ENCODE assay signal across 9 mouse cellular contexts in the genomic region with DNA sequence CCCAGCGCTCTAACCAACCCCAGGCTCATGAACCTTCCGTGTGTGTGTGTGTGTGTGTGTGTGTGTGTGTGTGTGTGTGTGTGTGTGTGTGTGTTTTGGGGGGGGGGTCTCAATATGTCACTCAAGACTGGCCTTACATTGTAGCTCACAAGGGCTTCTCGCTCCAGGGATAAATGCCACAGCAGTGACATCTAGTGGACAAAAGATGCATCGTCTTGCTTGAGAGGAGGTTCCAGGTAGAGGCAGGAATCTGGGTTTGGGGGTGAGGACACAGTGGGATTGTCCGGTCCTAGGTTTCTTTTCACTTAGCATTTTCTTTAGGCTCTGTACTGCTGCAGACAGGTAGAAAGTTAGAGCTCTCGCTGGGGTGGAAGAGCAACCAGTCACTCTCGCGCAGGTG.
DNase-seq lines count a peak whose midpoint lies in the region; ATAC-seq and TF ChIP-seq lines count a peak whose summit lies in the region.
"Had no signal": no experiment of that assay in that cellular context is flagged by ENCODE, and none has a peak within 500 bp of the region (broad histone marks: within the 10 kb centered on the region; RNA-seq: fewer than 3 reads in every experiment).

No protein-coding gene starts in this region.

- H3K9me3 ChIP-seq in intestine, postnatal 0 days (ENCODE audit: control insufficient read depth) = no peaks in the 10 kb centered on the region
- H3K9me3 ChIP-seq in lung, postnatal 0 days (ENCODE audit: low read length) = no peaks in the 10 kb centered on the region
- H3K9me3 ChIP-seq: stomach, embryonic 15.5 days had no signal

- no peaks in the 10 kb centered on the region for H3K27me3 ChIP-seq in intestine, postnatal 0 days (replicated peaks; ENCODE audit: control insufficient read depth, insufficient read depth, low read length)
- H3K27me3 ChIP-seq in lung, postnatal 0 days (replicated peaks; ENCODE audit: insufficient read depth, low read length) = no peaks in the 10 kb centered on the region
- H3K27me3 ChIP-seq: stomach, embryonic 15.5 days had no signal

- TF ChIP-seq EP300 in lung, postnatal 0 days (IDR thresholded peaks at IDR 0.05) = no peak

- H3K9ac ChIP-seq in intestine, postnatal 0 days (ENCODE audit: low read depth, low read length) = no peak overlapping the region
- H3K9ac ChIP-seq in lung, postnatal 0 days (replicated peaks; ENCODE audit: low read depth) = no peak overlapping the region
- H3K9ac ChIP-seq: stomach, embryonic 15.5 days had no signal

- H3K27ac ChIP-seq in intestine, postnatal 0 days (ENCODE audit: low read depth, low read length) = no peak overlapping the region; the same call in 1 of the 2 replicates
- no peak overlapping the region for H3K27ac ChIP-seq in lung, postnatal 0 days (ENCODE audit: low read length)
- H3K27ac ChIP-seq: stomach, embryonic 15.5 days had no signal

- WGBS in intestine, postnatal 0 days = 24% methylated on average over 8 of the region's 8 CpGs
- WGBS in lung, postnatal 0 days = 16% methylated on average over 8 of the region's 8 CpGs

- peak; percentile 33 to 52 for DNase-seq in frontal cortex, postnatal 36 days (ENCODE audit: low spot score in 2 of 2)
- DNase-seq in thymus, postnatal 14 days = peak; percentile 8
- no peak for DNase-seq in thymus, postnatal 25 days
- DNase-seq in lung, postnatal 0 days (ENCODE audit: low spot score) = peak; percentile 44
- DNase-seq in yolk sac, embryonic 10.5 days (ENCODE audit: low spot score) = peak; percentile 44

- ATAC-seq in frontal cortex, adult (ENCODE audit: low TSS enrichment) = no peak
- peak; percentile 68 for ATAC-seq in common myeloid progenitor, adult 5-6 weeks (replicated peaks; ENCODE audit: low read depth, poor library complexity, severe bottlenecking)
- 0 out of 2 replicates have a peak, but pooled peaks have one; percentile 32 for ATAC-seq in intestine, postnatal 0 days
- ATAC-seq in lung, postnatal 0 days = no peak

- TF ChIP-seq CTCF in intestine, postnatal 0 days (IDR thresholded peaks at IDR 0.05; ENCODE audit: low read depth) = peak; percentile 82
- TF ChIP-seq CTCF in lung, postnatal 0 days (IDR thresholded peaks at IDR 0.05) = peak; percentile 86

- H3K4me2 ChIP-seq in intestine, postnatal 0 days (replicated peaks; ENCODE audit: low read depth) = no peak overlapping the region
- H3K4me2 ChIP-seq in lung, postnatal 0 days (replicated peaks; ENCODE audit: low read depth, low read length) = no peak overlapping the region
- H3K4me2 ChIP-seq: stomach, embryonic 15.5 days had no signal

- H3K4me1 ChIP-seq in intestine, postnatal 0 days (replicated peaks; ENCODE audit: control insufficient read depth, insufficient read depth, low read length) = no peaks in the 10 kb centered on the region
- no peaks in the 10 kb centered on the region for H3K4me1 ChIP-seq in lung, postnatal 0 days (ENCODE audit: insufficient read depth, low read depth, low read length)
- H3K4me1 ChIP-seq: stomach, embryonic 15.5 days had no signal

- H3K36me3 ChIP-seq in intestine, postnatal 0 days (ENCODE audit: control insufficient read depth, insufficient read depth) = no peaks in the 10 kb centered on the region
- H3K36me3 ChIP-seq in lung, postnatal 0 days (ENCODE audit: insufficient read depth, low read length) = no peaks in the 10 kb centered on the region
- H3K36me3 ChIP-seq: stomach, embryonic 15.5 days had no signal

- no peak overlapping the region for H3K4me3 ChIP-seq in intestine, postnatal 0 days (ENCODE audit: low read depth, low read length)
- no peak overlapping the region for H3K4me3 ChIP-seq in lung, postnatal 0 days (ENCODE audit: low read depth, low read length)
- H3K4me3 ChIP-seq: stomach, embryonic 15.5 days had no signal

Comparison
In these comparisons a context has a peak if more than half of its experiments do, and no peak if none do; other contexts are left out.
1. ATAC-seq: peak in common myeloid progenitor, adult 5-6 weeks (single experiment) and intestine, postnatal 0 days (single experiment); none in frontal cortex, adult (single experiment) and lung, postnatal 0 days (single experiment).